Mouse (Mus musculus): ENCODE measurements at regions not wholly inside any gene's neighbourhood (a gene's known extent, or its start where the extent isn't known, plus 50 kb on each side); places are given as distances from the start of the nearest gene placed in this dataset.

DNA sequence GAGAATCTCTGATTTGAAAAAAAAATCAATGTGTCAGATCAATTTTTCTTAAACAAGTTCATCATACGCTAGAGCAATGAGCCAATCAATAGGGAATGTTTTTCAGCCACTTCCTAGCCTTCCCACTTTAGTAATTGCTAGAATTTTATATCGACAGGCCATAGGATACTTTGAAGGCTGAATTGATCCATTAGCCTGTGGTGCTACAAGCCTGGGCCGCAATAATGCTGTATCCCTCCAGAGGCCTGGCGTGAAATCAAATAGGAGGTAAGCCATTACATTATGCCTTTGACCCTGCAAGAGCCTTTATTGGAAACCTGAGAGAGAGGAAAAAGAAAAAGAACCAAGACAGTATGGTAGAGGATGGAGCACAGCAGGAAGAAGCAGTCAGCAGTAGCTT, 53.7 kb upstream of the Gm11232 start:
- no peak for DNase-seq

DNA sequence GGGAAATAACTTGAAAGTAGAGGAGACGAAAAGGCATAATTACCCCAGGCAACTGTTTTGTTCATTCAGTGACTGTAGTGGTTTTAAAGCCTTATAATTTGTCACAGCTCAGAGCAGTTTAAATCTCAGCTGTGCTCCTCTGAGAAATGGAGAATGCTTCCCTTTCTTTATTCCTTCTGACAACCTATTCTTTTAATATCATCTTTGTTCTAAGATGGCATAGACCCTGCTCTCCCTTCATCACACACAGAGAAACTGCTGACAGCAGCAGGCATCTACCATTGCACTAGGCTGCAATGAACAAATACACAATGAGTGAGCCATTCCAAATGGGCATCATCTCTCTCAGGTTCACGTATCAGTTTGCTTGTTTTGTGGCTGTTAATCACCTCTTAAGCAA, 50.5 kb upstream of the Gm11232 start:
- no peak for DNase-seq

All from kidney, postnatal 4 days (tissue).